Mouse (Mus musculus): ENCODE data around the gene Mettl16.

Gene Mettl16

GRCm38 (mm10) chr11:74847919-74848521 lies 77.4 kb downstream of the Mettl16 start:
- peak; percentile 89 for DNase-seq

GRCm38 (mm10) chr11:74850998-74851661 lies 80.5 kb downstream of the Mettl16 start:
- DNase-seq: peak; percentile 56

- no peak for DNase-seq
Measured at GRCm38 (mm10) chr11:74857756-74858155, 87.1 kb downstream of the Mettl16 start.

- no peak for DNase-seq
Measured at GRCm38 (mm10) chr11:74862129-74862528, 91.5 kb downstream of the Mettl16 start.

- peak; percentile 60 for DNase-seq
Measured at GRCm38 (mm10) chr11:74863471-74863870, 92.8 kb downstream of the Mettl16 start.

- no peak for DNase-seq
Measured at GRCm38 (mm10) chr11:74864421-74864820, 93.8 kb downstream of the Mettl16 start.

- DNase-seq: no peak
Measured at GRCm38 (mm10) chr11:74865252-74865651, 94.6 kb downstream of the Mettl16 start.

- peak; percentile 49 for DNase-seq
Measured at GRCm38 (mm10) chr11:74866640-74867039, 96.0 kb downstream of the Mettl16 start.

GRCm38 (mm10) chr11:74867181-74867580 lies 96.6 kb downstream of the Mettl16 start:
- no peak for DNase-seq

GRCm38 (mm10) chr11:74868046-74868760 lies 97.6 kb downstream of the Mettl16 start:
- no peak for DNase-seq

GRCm38 (mm10) chr11:74869603-74870002 lies 99.0 kb downstream of the Mettl16 start:
- DNase-seq: no peak

- DNase-seq: no peak
Measured at GRCm38 (mm10) chr11:74870544-74870943, 99.9 kb downstream of the Mettl16 start.

GRCm38 (mm10) chr11:74870991-74871622 lies 100.5 kb downstream of the Mettl16 start:
- peak; percentile 56 for DNase-seq

- no peak for DNase-seq
Measured at GRCm38 (mm10) chr11:74874630-74875029, 104.0 kb downstream of the Mettl16 start.

GRCm38 (mm10) chr11:74876801-74877200 lies 106.2 kb downstream of the Mettl16 start:
- peak; percentile 73 for DNase-seq
